Mouse (Mus musculus): ENCODE data around the gene Timm8a2. TPM values are rescaled to one million over a fixed set of nuclear protein-coding genes. Genes with fewer than 3 reads are reported as not detected.

Gene Timm8a2
- polyA plus RNA-seq, 1 experiment from 2014 or later, result not detected

DNA sequence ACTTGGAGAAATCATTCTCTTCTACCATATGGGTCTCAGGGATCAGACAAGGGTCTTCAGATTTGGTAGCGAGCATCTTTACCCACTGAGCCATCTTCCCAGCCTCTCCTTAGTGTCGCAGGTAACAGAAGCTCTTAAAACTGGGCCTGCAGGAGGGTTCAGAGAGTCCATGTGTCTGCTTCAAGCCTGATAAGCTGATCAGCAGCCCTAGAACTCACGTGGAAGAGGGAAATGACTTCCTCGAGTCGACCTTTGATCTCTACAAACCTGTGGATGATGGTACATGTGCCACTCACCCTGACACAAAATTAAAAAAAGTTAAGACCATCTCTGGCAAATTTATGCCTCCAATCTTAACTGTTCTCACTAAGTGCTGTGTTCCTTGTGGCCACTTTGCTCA is 53.5 kb downstream of the Timm8a2 start:
- H3K27me3 ChIP-seq (replicated peaks; ENCODE audit: low read depth, poor library complexity, severe bottlenecking), result no peaks in the 10 kb centered on the region
- no peak for DNase-seq (ENCODE audit: low spot score)
- 82% methylated on average over 5 of the region's 5 CpGs for WGBS

More for the DNA sequence above, 53.5 kb downstream of the Timm8a2 start:
- Histone ChIP-seq H3K27ac (replicated peaks) (no peak overlapping the region), H3K36me3 (replicated peaks) (no peaks in the 10 kb centered on the region), H3K4me3 (no peak overlapping the region), H3K9me3 (peaks cover 3% of the 10 kb centered on the region; the same call in 1 of the 2 replicates), H3K4me1 (no peaks in the 10 kb centered on the region)

Other genes with a start within 250 kb of the Timm8a2 start
- 4.0 and 4.1 TPM in 2 replicates for gene Dock9, start 236.8 kb upstream of the Timm8a2 start, polyA plus RNA-seq (2016; fragmentation: Nextera tagmentation; extraction: Ambion mirVana)
- 70.5 and 73.4 TPM in 2 replicates for gene Ubac2, start 156.1 kb upstream of the Timm8a2 start, polyA plus RNA-seq (2016; fragmentation: Nextera tagmentation; extraction: Ambion mirVana)
- 0.22 TPM in 1 of 2 replicates, not detected in the other for gene Gpr18, start 118.9 kb upstream of the Timm8a2 start, polyA plus RNA-seq (2016; fragmentation: Nextera tagmentation; extraction: Ambion mirVana)
- 2.4 and 2.9 TPM in 2 replicates for gene Gpr183, start 69.5 kb upstream of the Timm8a2 start, polyA plus RNA-seq (2016; fragmentation: Nextera tagmentation; extraction: Ambion mirVana)
- gene Tm9sf2, start 72.4 kb downstream of the Timm8a2 start, polyA plus RNA-seq (2016; fragmentation: Nextera tagmentation; extraction: Ambion mirVana), result 120 and 124 TPM in 2 replicates
- 21.8 and 23.1 TPM in 2 replicates for gene Clybl, start 147.0 kb downstream of the Timm8a2 start, polyA plus RNA-seq (2016; fragmentation: Nextera tagmentation; extraction: Ambion mirVana)

Data from embryonic facial prominence, embryonic 10.5 days (tissue).